Mouse (Mus musculus) heart, embryonic 15.5 days (tissue): ENCODE data around the gene Dnajb1. TPM values are rescaled to one million over a fixed set of nuclear protein-coding genes. Genes with fewer than 3 reads are reported as not detected.

ENCODE experiments used
- ATAC-seq: fragments of 200-750 bp; cut with Nextera tagmentation; replicated peaks from 2 replicates; pipeline ENCODE4 v1.8.0; 2017; ENCODE audit warnings: low read depth, moderate TSS enrichment; ENCODE audit not compliant: insufficient number of reproducible peaks, insufficient read depth, low FRiP score
- H3K27ac ChIP-seq: fragments of 300-500 bp; sonication (generic); 2 replicates; pipeline ENCODE4 v1.5.1; 2015; ENCODE audit warnings: mild to moderate bottlenecking, inconsistent platforms
- H3K27me3 ChIP-seq: fragments of 300-500 bp; sonication (generic); 2 replicates; pipeline ENCODE4 v1.6.1; 2015; ENCODE audit warnings: inconsistent platforms
- H3K36me3 ChIP-seq: fragments of 300-500 bp; sonication (generic); 2 replicates; pipeline ENCODE4 v1.6.1; 2015; ENCODE audit warnings: mild to moderate bottlenecking, inconsistent platforms
- H3K4me1 ChIP-seq: fragments of 300-500 bp; sonication (generic); replicated peaks from 2 replicates; pipeline ENCODE4 v1.6.1; 2015; ENCODE audit warnings: inconsistent platforms
- H3K4me2 ChIP-seq: fragments of 300-500 bp; sonication (generic); 2 replicates; pipeline ENCODE4 v1.6.1; 2015; ENCODE audit warnings: inconsistent platforms, mild to moderate bottlenecking, moderate library complexity
- H3K4me3 ChIP-seq: fragments of 300-500 bp; sonication (generic); 2 replicates; pipeline ENCODE4 v1.5.1; 2015; ENCODE audit warnings: mild to moderate bottlenecking, inconsistent platforms
- H3K9ac ChIP-seq: fragments of 300-500 bp; sonication (generic); 2 replicates; pipeline ENCODE4 v1.6.1; 2015; ENCODE audit warnings: mild to moderate bottlenecking, inconsistent platforms
- H3K9me3 ChIP-seq: fragments of 300-500 bp; sonication (generic); replicated peaks from 2 replicates; pipeline ENCODE4 v1.6.1; 2016; ENCODE audit warnings: inconsistent platforms
- WGBS: fragments of 180-500 bp; shearing (Covaris S2); methylation state at CpG from one replicate; pipeline ENCODE4 v1.1.7; 2015; ENCODE audit warnings: mixed read lengths; 5-methylcytosine and 5-hydroxymethylcytosine counted together
- polyA plus RNA-seq: library from polyadenylated mRNA; unstranded; fragments of >200 nt; fragmentation: Nextera tagmentation; extraction: Ambion mirVana; gene quantifications from 2 replicates; pipeline ENCODE4 v1.2.1, GENCODE M21; 2015

The Dnajb1 gene
- polyA plus RNA-seq, 1 experiment from 2014 or later: 36.7 TPM

DNA sequence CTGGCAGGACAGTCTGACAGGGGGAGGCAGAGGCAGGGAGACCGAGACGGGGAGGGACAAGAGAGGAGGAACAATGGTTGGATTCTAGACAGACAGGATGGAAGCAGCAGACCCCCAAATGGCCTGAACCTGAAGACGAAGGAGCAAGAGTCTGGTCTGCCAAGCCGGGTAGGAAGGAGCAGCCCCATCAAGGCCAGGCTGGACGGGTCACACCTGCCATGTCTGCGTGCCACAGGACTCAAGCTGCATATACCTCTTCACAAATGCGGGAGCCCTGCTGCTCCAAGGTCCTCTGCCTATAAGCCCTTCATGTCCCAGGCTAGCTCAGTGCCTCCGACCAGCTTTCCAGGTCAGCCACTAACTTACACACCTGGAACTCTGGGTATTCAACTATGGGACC lies 28.3 kb upstream of the Dnajb1 start:
- ATAC-seq: no peak
- WGBS: 89% methylated on average over 8 of the region's 8 CpGs
- H3K9me3 ChIP-seq: no peaks in the 10 kb centered on the region
- peak overlapping the region; percentile 40 for H3K9ac ChIP-seq
- peak overlapping the region; percentile 97 for H3K27ac ChIP-seq
- H3K4me2 ChIP-seq: no peak overlapping the region
- 0 out of 2 replicates have a peak, but pooled peaks cover 3% of the 10 kb centered on the region for H3K36me3 ChIP-seq
- H3K27me3 ChIP-seq: no peaks in the 10 kb centered on the region
- peaks cover 67% of the 10 kb centered on the region for H3K4me1 ChIP-seq
- H3K4me3 ChIP-seq: no peak overlapping the region

DNA sequence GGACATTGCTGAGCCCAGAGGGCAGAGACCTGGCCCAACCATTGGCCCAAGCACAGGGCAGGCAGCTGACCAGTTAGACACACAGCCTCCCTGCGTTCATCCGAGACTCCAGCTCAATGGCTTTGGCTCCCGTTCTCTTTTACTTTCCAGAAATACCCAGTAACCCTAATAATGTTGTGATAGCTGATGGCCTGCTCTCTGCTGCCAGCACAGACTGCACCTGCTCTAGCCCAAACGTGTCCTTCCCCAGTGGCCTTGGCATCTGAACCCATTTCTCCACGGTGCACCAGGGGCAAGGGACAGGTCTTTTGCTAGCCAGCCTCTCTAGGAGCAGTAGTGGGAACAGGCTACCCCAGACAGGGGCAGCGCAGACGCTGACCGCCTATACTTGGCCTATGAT lies 27.2 kb upstream of the Dnajb1 start:
- peaks cover 64% of the 10 kb centered on the region for H3K4me1 ChIP-seq
- peaks cover 11% of the 10 kb centered on the region; the same call in 1 of the 2 replicates for H3K36me3 ChIP-seq
- no peaks in the 10 kb centered on the region for H3K9me3 ChIP-seq
- H3K4me2 ChIP-seq: no peak overlapping the region
- H3K4me3 ChIP-seq: no peak overlapping the region
- no peak for ATAC-seq
- WGBS: 75% methylated on average over 8 of the region's 8 CpGs
- no peak overlapping the region for H3K9ac ChIP-seq
- peak overlapping the region; percentile 46; the same call in 1 of the 2 replicates for H3K27ac ChIP-seq
- no peaks in the 10 kb centered on the region for H3K27me3 ChIP-seq

DNA sequence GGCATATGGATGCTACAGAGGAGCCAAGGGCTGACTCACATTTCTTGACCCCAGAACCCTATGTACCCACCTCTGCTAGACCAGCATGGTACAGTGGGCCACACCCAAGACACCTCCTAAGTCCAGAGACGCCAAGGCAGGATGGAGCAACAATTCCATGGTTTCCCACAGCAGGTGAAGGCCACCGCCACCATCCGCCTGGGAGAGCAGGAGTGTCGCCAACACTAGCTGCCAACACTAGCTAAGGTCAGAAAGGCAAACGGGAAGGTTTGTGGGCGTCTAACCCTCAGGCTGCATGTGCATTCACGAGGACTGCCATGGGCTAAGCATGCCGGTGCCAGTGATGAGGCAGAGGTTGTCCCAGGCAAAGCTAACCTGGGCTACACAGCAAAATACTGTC lies 25.8 kb upstream of the Dnajb1 start:
- Histone ChIP-seq H3K4me2 (no peak overlapping the region), H3K4me1 (peaks cover 50% of the 10 kb centered on the region), H3K9ac (no peak overlapping the region), H3K9me3 (no peaks in the 10 kb centered on the region), H3K27ac (no peak overlapping the region), H3K27me3 (no peaks in the 10 kb centered on the region), H3K4me3 (no peak overlapping the region), H3K36me3 (peaks cover 13% of the 10 kb centered on the region; the same call in 1 of the 2 replicates)
- WGBS: 84% methylated on average over 8 of the region's 8 CpGs
- ATAC-seq: no peak

DNA sequence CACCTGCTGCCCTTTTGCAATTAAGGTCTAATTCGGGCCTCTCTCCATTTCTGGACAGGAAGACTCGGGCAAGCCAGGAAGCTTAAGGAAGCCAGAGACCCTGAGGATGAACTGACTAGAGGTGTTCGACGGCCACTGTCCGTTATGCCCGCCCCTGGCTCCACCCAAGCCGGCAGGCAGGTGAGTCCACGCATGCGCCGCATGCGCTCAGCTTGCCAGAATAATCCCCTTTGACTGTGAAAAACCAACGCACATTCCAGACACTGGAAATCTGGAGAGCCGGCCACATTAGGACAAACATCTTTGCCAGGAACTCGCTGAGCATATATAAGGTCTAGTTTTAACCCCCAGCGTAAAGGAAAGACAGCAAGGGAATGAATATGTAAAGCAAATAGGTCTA lies 24.8 kb upstream of the Dnajb1 start:
- peaks cover 13% of the 10 kb centered on the region; the same call in 1 of the 2 replicates for H3K36me3 ChIP-seq
- 85% methylated on average over 15 of the region's 15 CpGs for WGBS
- peaks cover 47% of the 10 kb centered on the region for H3K4me1 ChIP-seq
- no peaks in the 10 kb centered on the region for H3K27me3 ChIP-seq
- no peak overlapping the region for H3K4me2 ChIP-seq
- no peak overlapping the region for H3K4me3 ChIP-seq
- no peak overlapping the region for H3K9ac ChIP-seq
- H3K9me3 ChIP-seq: no peaks in the 10 kb centered on the region
- no peak for ATAC-seq
- H3K27ac ChIP-seq: no peak overlapping the region

DNA sequence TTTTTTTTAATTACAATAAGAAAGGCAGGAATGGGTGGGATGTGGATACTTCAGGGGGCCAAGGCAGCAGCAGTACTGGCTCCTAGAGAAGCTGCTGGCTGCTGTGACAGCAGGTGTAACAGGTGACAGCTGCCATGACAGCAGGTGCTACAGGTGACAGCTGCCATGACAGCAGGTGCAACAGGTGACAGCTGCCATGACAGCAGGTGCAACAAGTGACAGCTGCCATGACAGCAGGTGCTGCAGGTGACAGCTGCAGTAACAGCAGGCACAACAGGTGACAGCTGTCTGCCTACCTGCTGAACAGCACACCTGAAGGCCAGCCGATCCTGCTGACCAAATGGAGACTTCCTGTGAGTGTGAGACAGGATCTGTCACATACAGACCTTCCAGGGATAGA lies 23.2 kb upstream of the Dnajb1 start:
- H3K27me3 ChIP-seq: no peaks in the 10 kb centered on the region
- peaks cover 33% of the 10 kb centered on the region for H3K4me1 ChIP-seq
- no peak overlapping the region for H3K9ac ChIP-seq
- 0 out of 2 replicates have a peak overlapping the region, but pooled peaks have one; percentile 0 for H3K27ac ChIP-seq
- WGBS: 77% methylated on average over 1 of the region's 1 CpGs
- H3K4me2 ChIP-seq: no peak overlapping the region
- no peak for ATAC-seq
- H3K36me3 ChIP-seq: peaks cover 13% of the 10 kb centered on the region; the same call in 1 of the 2 replicates
- H3K9me3 ChIP-seq: no peaks in the 10 kb centered on the region
- no peak overlapping the region for H3K4me3 ChIP-seq

DNA sequence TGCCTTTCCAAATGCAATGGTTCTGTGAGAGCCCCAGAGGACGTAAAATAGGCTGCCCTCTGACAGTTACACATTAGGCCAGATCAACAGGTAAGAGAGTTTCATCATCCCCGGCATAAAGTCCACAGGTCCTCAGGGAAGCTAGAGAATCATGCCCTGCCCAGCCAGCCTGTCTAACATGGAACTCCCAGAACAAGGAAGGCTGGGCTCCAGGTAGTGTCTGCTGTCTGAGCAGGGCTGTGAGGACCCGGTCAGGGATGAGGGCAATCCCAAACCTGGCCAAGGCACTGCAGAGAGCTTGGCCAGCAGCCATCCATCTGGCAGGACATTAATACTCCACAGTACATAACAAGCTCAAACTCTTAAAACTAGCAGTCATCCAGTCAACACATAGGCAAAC lies 22.7 kb upstream of the Dnajb1 start:
- Histone ChIP-seq H3K4me2 (no peak overlapping the region), H3K4me1 (peaks cover 33% of the 10 kb centered on the region), H3K36me3 (peaks cover 13% of the 10 kb centered on the region; the same call in 1 of the 2 replicates), H3K27ac (0 out of 2 replicates have a peak overlapping the region, but pooled peaks have one; percentile 0), H3K9ac (no peak overlapping the region), H3K4me3 (no peak overlapping the region), H3K9me3 (no peaks in the 10 kb centered on the region), H3K27me3 (no peaks in the 10 kb centered on the region)
- WGBS: 69% methylated on average over 3 of the region's 3 CpGs
- ATAC-seq: no peak

DNA sequence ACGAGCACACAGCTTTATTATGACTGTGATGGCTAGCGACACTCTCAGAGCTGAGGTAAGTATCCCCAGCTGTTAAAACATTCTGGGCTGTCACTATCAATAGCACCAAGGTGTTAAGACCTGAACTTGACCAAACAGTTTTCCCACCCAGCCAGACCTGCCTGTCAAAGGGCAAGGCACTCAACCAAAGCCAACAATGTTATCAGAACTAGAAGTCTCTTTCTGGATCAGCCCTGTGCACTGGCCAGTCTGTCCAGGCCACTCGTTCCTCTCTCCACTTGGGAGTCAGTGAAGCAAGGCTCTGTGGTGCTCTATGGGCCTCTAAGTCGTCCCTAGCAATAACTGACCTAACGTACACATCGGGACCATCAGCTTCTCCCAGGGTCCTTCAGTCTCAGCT lies 20.3 kb upstream of the Dnajb1 start:
- Histone ChIP-seq H3K27ac (no peak overlapping the region), H3K9me3 (no peaks in the 10 kb centered on the region), H3K27me3 (no peaks in the 10 kb centered on the region), H3K4me2 (no peak overlapping the region), H3K36me3 (peaks cover 13% of the 10 kb centered on the region; the same call in 1 of the 2 replicates), H3K9ac (no peak overlapping the region), H3K4me1 (peaks cover 30% of the 10 kb centered on the region), H3K4me3 (no peak overlapping the region)
- 64% methylated on average over 6 of the region's 6 CpGs for WGBS
- no peak for ATAC-seq

DNA sequence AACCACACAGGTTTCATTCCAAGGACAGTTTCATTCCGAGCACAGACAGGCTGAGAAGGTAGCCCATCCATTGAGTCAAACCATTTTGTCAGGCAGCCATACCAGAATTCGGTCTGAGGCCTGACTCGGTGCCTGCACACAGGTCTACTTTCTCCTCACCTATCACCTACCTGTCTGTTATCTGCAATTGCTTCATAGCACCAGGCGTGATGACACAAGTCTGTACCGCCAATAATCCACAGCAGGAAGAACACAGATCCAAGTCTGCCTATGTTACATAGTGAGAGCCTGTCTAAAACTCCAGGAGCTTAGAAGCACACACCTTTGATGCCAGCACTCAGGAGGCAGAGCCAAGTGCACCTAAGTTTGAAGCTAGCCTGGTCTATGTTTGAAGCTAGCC lies 19.1 kb upstream of the Dnajb1 start:
- 88% methylated on average over 5 of the region's 5 CpGs for WGBS

DNA sequence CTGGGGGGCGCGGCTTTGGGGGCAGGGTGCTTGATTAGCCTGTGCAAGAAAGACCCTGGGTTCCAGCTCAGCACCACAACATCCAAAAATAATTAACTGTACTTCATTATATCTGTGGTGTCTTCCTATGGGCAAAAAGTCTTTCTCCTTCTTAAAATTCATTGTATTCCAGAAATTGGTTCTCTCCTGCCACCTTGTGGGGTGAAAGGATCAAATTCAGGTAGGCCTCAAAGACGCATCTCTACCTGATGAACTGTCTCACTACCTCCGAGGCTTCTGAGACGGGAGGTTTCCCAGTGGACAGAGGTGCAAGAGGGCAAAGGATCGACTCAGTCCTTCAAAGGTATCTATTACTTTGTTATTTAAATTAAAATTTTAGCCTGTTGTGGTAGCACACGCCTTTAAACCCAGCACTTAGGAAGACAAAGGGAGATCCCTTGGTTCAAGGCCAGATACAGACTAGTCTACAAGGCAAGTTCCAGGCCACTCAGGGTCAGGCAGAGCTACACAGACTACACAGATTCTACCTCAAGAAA lies 17.4 kb upstream of the Dnajb1 start:
- H3K36me3 ChIP-seq: peaks cover 4% of the 10 kb centered on the region; the same call in 1 of the 2 replicates

More for the DNA sequence above, 19.1 kb upstream of the Dnajb1 start:
- H3K4me1 ChIP-seq: peaks cover 39% of the 10 kb centered on the region
- no peaks in the 10 kb centered on the region for H3K27me3 ChIP-seq
- H3K27ac ChIP-seq: no peak overlapping the region
- no peak overlapping the region for H3K4me3 ChIP-seq
- peaks cover 10% of the 10 kb centered on the region; the same call in 1 of the 2 replicates for H3K36me3 ChIP-seq
- no peak overlapping the region for H3K9ac ChIP-seq
- H3K4me2 ChIP-seq: no peak overlapping the region
- no peak for ATAC-seq
- H3K9me3 ChIP-seq: no peaks in the 10 kb centered on the region

DNA sequence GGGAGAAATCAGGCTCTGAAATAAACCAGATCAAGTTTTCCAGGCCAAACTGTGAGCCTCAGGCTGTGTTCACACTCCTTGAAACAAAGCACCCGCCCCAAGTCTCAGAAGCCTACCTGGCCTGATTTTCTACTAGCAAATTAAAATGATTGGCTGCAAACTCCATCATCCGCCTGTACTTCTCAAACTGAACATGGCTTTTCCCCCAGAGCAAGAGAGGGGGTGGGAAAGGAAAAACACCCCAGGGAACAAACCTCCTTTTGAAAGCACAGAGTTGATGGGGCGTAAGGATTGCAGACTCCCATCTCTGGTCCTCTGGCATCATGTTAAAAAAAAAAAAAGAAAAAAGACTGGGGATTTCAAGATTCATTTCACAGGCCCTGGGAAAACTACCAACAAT lies 15.3 kb upstream of the Dnajb1 start:
- WGBS: 74% methylated on average over 3 of the region's 3 CpGs
- Histone ChIP-seq H3K4me2 (peak overlapping the region; percentile 95), H3K36me3 (no peaks in the 10 kb centered on the region), H3K9me3 (no peaks in the 10 kb centered on the region), H3K4me3 (peak overlapping the region; percentile 87), H3K27me3 (no peaks in the 10 kb centered on the region), H3K9ac (peak overlapping the region; percentile 5; the same call in 1 of the 2 replicates), H3K4me1 (peaks cover 29% of the 10 kb centered on the region), H3K27ac (no peak overlapping the region)
- no peak for ATAC-seq

More for the DNA sequence above, 17.4 kb upstream of the Dnajb1 start:
- H3K9me3 ChIP-seq: no peaks in the 10 kb centered on the region
- H3K27ac ChIP-seq: no peak overlapping the region
- peaks cover 30% of the 10 kb centered on the region for H3K4me1 ChIP-seq
- H3K9ac ChIP-seq: no peak overlapping the region
- H3K4me2 ChIP-seq: no peak overlapping the region
- H3K4me3 ChIP-seq: no peak overlapping the region
- no peaks in the 10 kb centered on the region for H3K27me3 ChIP-seq
- WGBS: 82% methylated on average over 7 of the region's 7 CpGs
- ATAC-seq: no peak

DNA sequence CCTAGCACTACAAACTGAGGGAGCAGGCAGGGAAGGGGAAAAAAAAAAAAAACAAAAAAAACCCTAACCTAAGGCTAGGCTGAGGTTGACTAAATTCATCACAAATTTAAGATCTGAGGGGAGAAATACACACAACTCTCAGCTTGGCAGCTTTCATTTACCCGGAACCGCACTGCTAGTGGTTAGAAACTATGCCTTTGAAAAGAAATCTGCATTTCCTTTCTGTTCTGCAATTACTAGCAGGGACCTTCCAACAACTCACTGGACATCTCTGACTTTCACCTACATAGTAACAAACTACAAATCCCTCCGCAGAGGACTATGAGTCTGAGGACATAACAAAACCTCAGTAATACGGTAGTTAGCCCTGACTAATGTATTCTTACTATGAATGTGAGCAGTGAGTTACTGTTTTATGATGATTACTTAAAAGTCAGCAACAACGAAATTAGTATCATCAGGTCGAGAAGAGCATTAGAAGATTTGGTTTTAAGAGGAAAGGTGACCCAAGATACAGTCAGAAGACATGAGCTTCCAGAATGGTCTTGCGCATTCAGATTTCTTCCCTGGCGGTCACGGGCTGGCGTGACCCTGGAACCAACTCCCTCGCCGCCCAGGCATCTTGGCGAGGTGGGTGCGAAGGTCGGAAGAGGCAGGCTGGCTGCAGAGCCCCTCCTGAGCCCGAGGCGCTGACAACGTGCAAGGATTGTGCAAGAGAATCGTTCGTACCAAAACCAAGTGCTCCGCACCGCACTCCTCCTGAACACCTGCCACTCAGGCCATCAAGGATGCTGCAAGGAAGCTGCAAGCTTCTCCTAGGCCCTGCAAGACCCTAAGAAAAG lies 14.4 kb upstream of the Dnajb1 start:
- Histone ChIP-seq H3K27ac (peak overlapping the region; percentile 93), H3K36me3 (no peaks in the 10 kb centered on the region), H3K9ac (peak overlapping the region; percentile 86), H3K9me3 (no peaks in the 10 kb centered on the region), H3K4me3 (peak overlapping the region; percentile 87), H3K4me2 (peak overlapping the region; percentile 95), H3K27me3 (no peaks in the 10 kb centered on the region), H3K4me1 (peaks cover 23% of the 10 kb centered on the region)
- ATAC-seq: peak; percentile 7; the same call in 1 of the 2 replicates
- 5% methylated on average over 22 of the region's 22 CpGs for WGBS
